Mouse (Mus musculus) C2C12 (cell line): ENCODE data around the gene Kif26b.

ENCODE experiments used
- CTCF ChIP-seq: IDR thresholded peaks from one replicate; pipeline ENCODE4 v1.5.1; 2011; ENCODE audit not compliant: control insufficient read depth, insufficient read depth, insufficient read length
- MAX ChIP-seq: IDR thresholded peaks from one replicate; pipeline ENCODE4 v1.6.1; 2011; ENCODE audit warnings: mild to moderate bottlenecking, control low read depth

- TF ChIP-seq CTCF (no peak), MAX (no peak)
Observed at GRCm38 (mm10) chr1:178733035-178733434, 204.1 kb downstream of the Kif26b start.
